Mouse (Mus musculus): ENCODE results near the gene Irf2bp1. TPM values are rescaled to one million over a fixed set of nuclear protein-coding genes. Genes with fewer than 3 reads are reported as not detected.
A peak's percentile ranks its signal among the peaks of the same experiment; 100 is the strongest.

Gene Irf2bp1
- polyA plus RNA-seq, 1 experiment = 53.2 TPM

DNA sequence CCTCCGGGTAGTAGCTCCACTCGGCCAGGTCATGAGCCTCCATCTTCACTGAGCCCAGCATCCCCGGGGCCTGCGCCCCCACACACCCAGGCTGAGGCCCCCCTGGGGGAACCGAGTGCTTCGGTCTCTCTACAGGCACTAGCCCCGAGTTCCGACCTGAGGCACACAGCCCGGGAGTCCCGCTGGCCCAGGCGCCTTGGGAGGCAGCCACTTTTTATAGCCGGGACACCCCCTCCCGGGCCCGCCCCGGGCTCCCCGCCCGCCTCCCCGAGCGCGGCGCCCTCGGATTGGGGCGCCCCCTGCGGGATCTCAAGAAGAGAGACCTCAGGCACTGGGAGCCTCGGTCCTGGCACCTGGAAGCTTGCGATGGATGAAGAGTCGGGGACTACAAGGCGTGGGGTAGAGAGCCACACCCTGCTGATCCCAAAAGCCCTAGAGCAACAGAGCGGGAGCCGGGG, 19.5 kb downstream of the Irf2bp1 start, which contains the start of gene Foxa3:
Gene Foxa3 (minus strand): TSS at position 182 of the 458 bp plus-strand sequence.
- Histone ChIP-seq H3K36me3 (replicated peaks; ENCODE audit: low read length) (peaks cover 4% of the 10 kb centered on the region), H3K4me3 (replicated peaks) (peak within 1 kb of the TSS; percentile 95), H3K9me3 (no peaks in the 10 kb centered on the region), H3K27me3 (replicated peaks) (peaks cover 36% of the 10 kb centered on the region), H3K4me1 (peaks cover 71% of the 10 kb centered on the region)
- TF ChIP-seq FLI1 (IDR thresholded peaks at IDR 0.05; ENCODE audit: low read length) = no peak
- no peak for TF ChIP-seq GATA1 (IDR thresholded peaks at IDR 0.05; ENCODE audit: borderline replicate concordance, low read length)

DNA sequence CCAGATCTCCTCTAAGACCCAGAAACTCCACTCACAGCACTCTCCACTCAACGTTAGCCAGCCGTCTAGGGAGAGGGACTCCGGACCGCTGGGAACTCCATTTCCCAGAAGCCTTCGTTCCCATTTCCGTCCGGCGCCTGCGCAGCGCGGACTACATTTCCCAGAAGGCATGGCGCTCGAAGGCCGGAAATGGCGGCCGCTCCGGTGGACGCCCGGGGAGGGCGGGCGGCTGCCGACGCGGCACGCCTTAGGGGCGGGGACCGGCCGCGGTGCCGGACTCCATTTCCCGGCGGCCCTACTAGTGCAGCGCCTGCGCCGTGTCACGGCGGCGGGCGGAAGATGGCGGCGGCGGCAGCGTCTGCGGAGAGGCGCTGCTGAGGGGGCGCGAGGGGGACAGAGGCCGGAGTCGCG, 20.3 kb downstream of the Irf2bp1 start, which contains the start of gene Sympk:
Gene Sympk (plus strand): TSS at position 282 of the 411 bp plus-strand sequence.
- peaks cover 76% of the 10 kb centered on the region for H3K4me1 ChIP-seq
- H3K4me3 ChIP-seq (replicated peaks) = peak within 1 kb of the TSS; percentile 95
- H3K9me3 ChIP-seq = no peaks in the 10 kb centered on the region
- TF ChIP-seq FLI1 (IDR thresholded peaks at IDR 0.05; ENCODE audit: low read length) (peak; percentile 85), GATA1 (IDR thresholded peaks at IDR 0.05; ENCODE audit: borderline replicate concordance, low read length) (no peak)
- H3K36me3 ChIP-seq (replicated peaks; ENCODE audit: low read length) = peaks cover 11% of the 10 kb centered on the region
- peaks cover 34% of the 10 kb centered on the region for H3K27me3 ChIP-seq (replicated peaks)

GRCm38 (mm10) chr7:19024581-19025255, 20.9 kb downstream of the Irf2bp1 start:
- H3K9me3 ChIP-seq = no peaks in the 10 kb centered on the region
- peak overlapping the region; percentile 95 for H3K4me3 ChIP-seq (replicated peaks)
- H3K4me1 ChIP-seq = peaks cover 76% of the 10 kb centered on the region
- TF ChIP-seq FLI1 (IDR thresholded peaks at IDR 0.05; ENCODE audit: low read length) = no peak
- no peak for TF ChIP-seq GATA1 (IDR thresholded peaks at IDR 0.05; ENCODE audit: borderline replicate concordance, low read length)
- peaks cover 31% of the 10 kb centered on the region for H3K27me3 ChIP-seq (replicated peaks)
- H3K36me3 ChIP-seq (replicated peaks; ENCODE audit: low read length) = peaks cover 17% of the 10 kb centered on the region

DNA sequence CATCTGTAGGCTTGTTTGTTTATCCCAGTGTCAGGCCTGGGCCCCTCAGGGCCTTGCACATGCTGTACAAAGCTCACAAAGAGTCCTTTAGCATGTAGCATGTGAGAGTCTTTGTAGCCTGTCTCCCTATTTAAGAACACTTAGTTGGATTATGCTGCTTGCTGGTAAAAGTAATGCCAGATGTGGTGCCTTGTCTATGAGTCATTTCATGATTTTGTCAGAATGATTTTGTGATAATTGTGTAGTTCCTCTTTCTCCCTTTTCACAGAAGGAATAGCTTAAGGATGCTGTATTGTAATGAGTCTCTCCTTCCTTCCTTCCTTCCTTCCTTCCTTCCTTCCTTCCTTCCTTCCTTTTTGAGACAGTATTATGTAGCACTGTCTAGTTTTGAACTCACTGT, 24.2 kb downstream of the Irf2bp1 start:
- TF ChIP-seq FLI1 (IDR thresholded peaks at IDR 0.05; ENCODE audit: low read length) = no peak
- no peak for TF ChIP-seq GATA1 (IDR thresholded peaks at IDR 0.05; ENCODE audit: borderline replicate concordance, low read length)
- Histone ChIP-seq H3K4me3 (replicated peaks) (no peak overlapping the region), H3K4me1 (peaks cover 54% of the 10 kb centered on the region), H3K9me3 (no peaks in the 10 kb centered on the region), H3K27me3 (replicated peaks) (peaks cover 5% of the 10 kb centered on the region), H3K36me3 (replicated peaks; ENCODE audit: low read length) (peaks cover 49% of the 10 kb centered on the region)

GRCm38 (mm10) chr7:19029084-19029653, 25.3 kb downstream of the Irf2bp1 start:
- Histone ChIP-seq H3K4me1 (peaks cover 45% of the 10 kb centered on the region), H3K27me3 (replicated peaks) (no peaks in the 10 kb centered on the region), H3K36me3 (replicated peaks; ENCODE audit: low read length) (peaks cover 60% of the 10 kb centered on the region), H3K9me3 (no peaks in the 10 kb centered on the region), H3K4me3 (replicated peaks) (peak overlapping the region; percentile 62)
- TF ChIP-seq FLI1 (IDR thresholded peaks at IDR 0.05; ENCODE audit: low read length) (no peak), GATA1 (IDR thresholded peaks at IDR 0.05; ENCODE audit: borderline replicate concordance, low read length) (no peak)

GRCm38 (mm10) chr7:19031641-19032040, 27.8 kb downstream of the Irf2bp1 start:
- no peaks in the 10 kb centered on the region for H3K27me3 ChIP-seq (replicated peaks)
- peaks cover 25% of the 10 kb centered on the region for H3K4me1 ChIP-seq
- H3K4me3 ChIP-seq (replicated peaks) = no peak overlapping the region
- no peaks in the 10 kb centered on the region for H3K9me3 ChIP-seq
- H3K36me3 ChIP-seq (replicated peaks; ENCODE audit: low read length) = peaks cover 84% of the 10 kb centered on the region
- no peak for TF ChIP-seq GATA1 (IDR thresholded peaks at IDR 0.05; ENCODE audit: borderline replicate concordance, low read length)
- TF ChIP-seq FLI1 (IDR thresholded peaks at IDR 0.05; ENCODE audit: low read length) = no peak

GRCm38 (mm10) chr7:19044616-19045015, 40.8 kb downstream of the Irf2bp1 start:
- TF ChIP-seq FLI1 (IDR thresholded peaks at IDR 0.05; ENCODE audit: low read length) (no peak), GATA1 (IDR thresholded peaks at IDR 0.05; ENCODE audit: borderline replicate concordance, low read length) (no peak)
- no peaks in the 10 kb centered on the region for H3K27me3 ChIP-seq (replicated peaks)
- H3K9me3 ChIP-seq = no peaks in the 10 kb centered on the region
- H3K4me1 ChIP-seq = no peaks in the 10 kb centered on the region
- no peak overlapping the region for H3K4me3 ChIP-seq (replicated peaks)
- peaks cover 100% of the 10 kb centered on the region for H3K36me3 ChIP-seq (replicated peaks; ENCODE audit: low read length)

GRCm38 (mm10) chr7:19046286-19047069, 42.6 kb downstream of the Irf2bp1 start:
- no peaks in the 10 kb centered on the region for H3K4me1 ChIP-seq
- H3K4me3 ChIP-seq (replicated peaks) = no peak overlapping the region
- H3K9me3 ChIP-seq = no peaks in the 10 kb centered on the region
- H3K27me3 ChIP-seq (replicated peaks) = no peaks in the 10 kb centered on the region
- no peak for TF ChIP-seq GATA1 (IDR thresholded peaks at IDR 0.05; ENCODE audit: borderline replicate concordance, low read length)
- no peak for TF ChIP-seq FLI1 (IDR thresholded peaks at IDR 0.05; ENCODE audit: low read length)
- peaks cover 100% of the 10 kb centered on the region for H3K36me3 ChIP-seq (replicated peaks; ENCODE audit: low read length)

DNA sequence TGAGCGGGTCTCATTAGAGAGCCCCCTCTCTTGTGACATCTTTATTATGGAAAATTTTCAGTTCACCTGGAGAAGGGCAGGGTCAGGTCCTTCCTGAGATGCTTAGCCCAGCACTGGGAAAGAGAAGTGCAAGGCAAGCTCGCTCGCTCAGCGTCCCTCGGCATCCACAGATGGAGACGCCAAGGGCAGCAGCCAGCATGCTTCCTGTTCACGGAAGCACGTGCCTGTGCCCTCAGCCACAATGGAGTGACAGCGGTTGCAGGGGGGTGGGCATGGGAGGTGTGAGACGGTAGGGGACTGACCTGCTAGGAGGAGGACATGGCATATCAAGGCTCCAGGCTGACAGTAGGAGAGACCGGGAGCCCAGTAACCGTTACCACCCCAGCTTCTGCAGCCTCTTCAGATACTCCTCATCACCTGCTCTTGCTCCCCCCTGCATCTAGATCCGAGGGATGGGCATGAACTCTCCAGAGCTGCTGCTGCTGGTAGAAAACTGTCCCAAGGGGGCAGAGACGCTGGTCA, 44.2 kb downstream of the Irf2bp1 start:
- Histone ChIP-seq H3K4me1 (no peaks in the 10 kb centered on the region), H3K4me3 (replicated peaks) (no peak overlapping the region), H3K36me3 (replicated peaks; ENCODE audit: low read length) (peaks cover 100% of the 10 kb centered on the region), H3K9me3 (no peaks in the 10 kb centered on the region), H3K27me3 (replicated peaks) (no peaks in the 10 kb centered on the region)
- TF ChIP-seq GATA1 (IDR thresholded peaks at IDR 0.05; ENCODE audit: borderline replicate concordance, low read length) (no peak), FLI1 (IDR thresholded peaks at IDR 0.05; ENCODE audit: low read length) (no peak)
